Mouse (Mus musculus) G1E (cell line): ENCODE results near the gene Wdr25.

ENCODE experiments used
- CTCF ChIP-seq: IDR thresholded peaks from 2 replicates; pipeline ENCODE4 v1.5.1; 2012; ENCODE audit warnings: low read depth, low read length, inconsistent platforms, mixed read lengths
- GATA1 ChIP-seq: IDR thresholded peaks from 2 replicates; pipeline ENCODE4 v1.6.1; 2012; ENCODE audit warnings: borderline replicate concordance, low read length, inconsistent platforms, mixed read lengths

DNA sequence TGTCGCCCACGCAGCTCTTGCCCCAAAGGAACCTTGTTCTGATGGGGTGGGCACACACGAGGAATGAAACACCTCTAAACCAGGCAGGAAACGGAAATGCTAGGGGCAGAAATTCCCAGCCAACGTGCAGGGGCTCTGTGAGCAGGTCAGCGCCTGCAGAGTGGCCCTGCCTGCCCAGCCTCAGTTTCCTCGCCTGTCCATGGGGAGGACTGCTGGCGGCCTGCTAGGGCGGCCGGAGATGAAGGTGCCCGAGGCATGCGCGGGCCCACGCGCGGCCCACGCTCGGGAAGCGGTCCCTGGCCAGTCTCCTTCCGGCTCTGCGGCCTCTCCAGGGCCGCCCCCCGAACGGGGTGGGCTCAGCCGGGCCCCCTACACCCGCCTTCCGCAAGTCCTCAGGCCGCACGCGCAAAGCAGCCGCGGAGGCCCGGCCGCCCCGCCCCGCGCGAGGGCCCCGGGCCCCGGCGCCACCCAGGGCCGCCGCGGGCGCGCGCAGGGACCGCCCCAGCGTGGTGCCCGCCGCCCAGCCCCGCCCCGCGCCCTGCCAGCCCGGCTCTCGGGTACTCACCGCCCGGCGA, 174.2 kb downstream of the Wdr25 start:
- TF ChIP-seq CTCF (no peak), GATA1 (no peak)
